Mouse (Mus musculus) frontal cortex, adult 2 months (tissue): ENCODE results near the gene Gm11541. TPM values are rescaled to one million over a fixed set of nuclear protein-coding genes. Genes with fewer than 3 reads are reported as not detected.

Experiments
- polyA plus RNA-seq: library from polyadenylated mRNA; depleted of rRNA; stranded (reverse); fragments of >200 nt; gene quantifications from 2 replicates; pipeline ENCODE4 v1.2.3, GENCODE M21; 2012; rRNA removed

The Gm11541 gene
- polyA plus RNA-seq, 1 experiment: not detected

Other genes with a start within 250 kb of the Gm11541 start
- gene Cacna1g, start 230.3 kb downstream of the Gm11541 start, polyA plus RNA-seq: 188 and 191 TPM in 2 replicates
- gene Spata20, start 218.3 kb downstream of the Gm11541 start, polyA plus RNA-seq: 0.24 and 0.34 TPM in 2 replicates
- gene Epn3, start 204.5 kb downstream of the Gm11541 start, polyA plus RNA-seq: 0.60 and 1.2 TPM in 2 replicates
- gene Mycbpap, start 182.8 kb downstream of the Gm11541 start, polyA plus RNA-seq: 1.9 and 2.0 TPM in 2 replicates
- 11.8 and 12.5 TPM in 2 replicates for gene Rsad1, start 155.2 kb downstream of the Gm11541 start, polyA plus RNA-seq
- 0.11 and 0.22 TPM in 2 replicates for gene Chad, start 139.5 kb downstream of the Gm11541 start, polyA plus RNA-seq
- 16.1 and 17.0 TPM in 2 replicates for gene Acsf2, start 102.6 kb downstream of the Gm11541 start, polyA plus RNA-seq
- 67.1 and 76.3 TPM in 2 replicates for gene Lrrc59, start 74.7 kb downstream of the Gm11541 start, polyA plus RNA-seq
- 112 and 136 TPM in 2 replicates for gene Mrpl27, start 50.7 kb downstream of the Gm11541 start, polyA plus RNA-seq
- gene Eme1, start 50.5 kb downstream of the Gm11541 start, polyA plus RNA-seq: 0.30 and 0.42 TPM in 2 replicates
- 26.6 and 27.0 TPM in 2 replicates for gene Xylt2, start 27.0 kb downstream of the Gm11541 start, polyA plus RNA-seq
- 0.13 and 0.26 TPM in 2 replicates for gene Cdc34b, start 37.3 kb upstream of the Gm11541 start, polyA plus RNA-seq
- gene Tmem92, start 78.2 kb upstream of the Gm11541 start, polyA plus RNA-seq: 0.04 TPM in 1 of 2 replicates, not detected in the other
- 6.9 and 8.7 TPM in 2 replicates for gene Col1a1, start 231.7 kb upstream of the Gm11541 start, polyA plus RNA-seq